ENCODE assay signal across 28 mouse cellular contexts in genomic region chrX:13618476-13618875, GRCm38 (mm10). TPM values are rescaled to one million over a fixed set of nuclear protein-coding genes. Genes with fewer than 3 reads are reported as not detected.
DNase-seq lines count a peak whose midpoint lies in the region; ATAC-seq and TF ChIP-seq lines count a peak whose summit lies in the region.
"Had no signal": no experiment of that assay in that cellular context is flagged by ENCODE, and none has a peak within 500 bp of the region (broad histone marks: within the 10 kb centered on the region; RNA-seq: fewer than 3 reads in every experiment).

No protein-coding gene starts in this region.

- H3K4me2 ChIP-seq in heart, embryonic 12.5 days, result no peak overlapping the region
- H3K4me2 ChIP-seq in lung, postnatal 0 days (replicated peaks; ENCODE audit: low read depth, low read length), result no peak overlapping the region
- H3K4me2 ChIP-seq: forebrain, embryonic 15.5 days; limb, embryonic 15.5 days; midbrain, embryonic 13.5 days; stomach, embryonic 15.5 days had no signal

- no peak for ATAC-seq in heart, embryonic 12.5 days (ENCODE audit: insufficient number of reproducible peaks, low FRiP score)
- ATAC-seq in lung, postnatal 0 days, result no peak
- peak; percentile 25 for ATAC-seq in activated CD4-positive, CD25-positive, alpha-beta regulatory T cell, adult 4 months
- ATAC-seq: forebrain, embryonic 15.5 days; hindbrain, embryonic 16.5 days; midbrain, embryonic 13.5 days had no signal

- WGBS in heart, embryonic 12.5 days, result 69% methylated on average over 4 of the region's 4 CpGs
- WGBS in lung, postnatal 0 days, result 45% methylated on average over 4 of the region's 4 CpGs
- 36% methylated on average over 4 of the region's 4 CpGs for WGBS in olfactory bulb, adult 2 months

- no peaks in the 10 kb centered on the region for H3K36me3 ChIP-seq in heart, embryonic 12.5 days
- no peaks in the 10 kb centered on the region for H3K36me3 ChIP-seq in lung, postnatal 0 days (ENCODE audit: insufficient read depth, low read length)
- H3K36me3 ChIP-seq: forebrain, embryonic 15.5 days; G1E; midbrain, embryonic 13.5 days; stomach, embryonic 15.5 days had no signal

- H3K9ac ChIP-seq in heart, embryonic 12.5 days, result no peak overlapping the region
- H3K9ac ChIP-seq in lung, postnatal 0 days (replicated peaks; ENCODE audit: low read depth), result no peak overlapping the region
- H3K9ac ChIP-seq: forebrain, embryonic 15.5 days; limb, embryonic 15.5 days; midbrain, embryonic 13.5 days; stomach, embryonic 15.5 days had no signal

- peak; percentile 41; the same call in 1 of the 2 replicates for TF ChIP-seq EP300 in lung, postnatal 0 days (IDR thresholded peaks at IDR 0.05)

- H3K27me3 ChIP-seq in heart, embryonic 12.5 days (replicated peaks), result no peaks in the 10 kb centered on the region
- H3K27me3 ChIP-seq in lung, postnatal 0 days (replicated peaks; ENCODE audit: insufficient read depth, low read length), result no peaks in the 10 kb centered on the region
- H3K27me3 ChIP-seq: forebrain, embryonic 15.5 days; limb, embryonic 15.5 days; midbrain, embryonic 13.5 days; stomach, embryonic 15.5 days had no signal

- no peaks in the 10 kb centered on the region for H3K9me3 ChIP-seq in heart, embryonic 12.5 days (replicated peaks)
- H3K9me3 ChIP-seq in lung, postnatal 0 days (ENCODE audit: low read length), result no peaks in the 10 kb centered on the region
- H3K9me3 ChIP-seq: forebrain, embryonic 15.5 days; G1E; limb, embryonic 15.5 days; midbrain, embryonic 13.5 days; stomach, embryonic 15.5 days had no signal

- no peak overlapping the region for H3K4me3 ChIP-seq in heart, embryonic 12.5 days
- H3K4me3 ChIP-seq in lung, postnatal 0 days (ENCODE audit: low read depth, low read length), result no peak overlapping the region
- H3K4me3 ChIP-seq in olfactory bulb, adult 2 months (ENCODE audit: insufficient read depth, low read depth, low read length), result no peak overlapping the region
- H3K4me3 ChIP-seq: erythroblast, embryonic 14.5 days; forebrain, embryonic 15.5 days; limb, embryonic 15.5 days; midbrain, embryonic 13.5 days; stomach, embryonic 15.5 days had no signal

- DNase-seq in heart, adult 8-10 months (ENCODE audit: low spot score), result peak; percentile 56
- DNase-seq in lung, postnatal 0 days (ENCODE audit: low spot score), result peak; percentile 24
- no peak for DNase-seq in lung, adult 18-20 months
- no peak for DNase-seq in testis, postnatal 10 days (ENCODE audit: low spot score)
- no peak for DNase-seq in right cerebral cortex, postnatal 25 days
- DNase-seq: adrenal gland, adult 2 months; cerebellum, adult 2 months; right cerebral cortex, adult 18-20 months; spleen, adult 18-20 months; thymus, postnatal 25 days had no signal

- TF ChIP-seq POLR2A in olfactory bulb, adult 2 months (IDR thresholded peaks at IDR 0.05; ENCODE audit: insufficient read depth, low read depth, low read length), result no peak

- H3K4me1 ChIP-seq in heart, embryonic 12.5 days (replicated peaks), result no peaks in the 10 kb centered on the region
- no peaks in the 10 kb centered on the region for H3K4me1 ChIP-seq in lung, postnatal 0 days (ENCODE audit: insufficient read depth, low read depth, low read length)
- no peaks in the 10 kb centered on the region for H3K4me1 ChIP-seq in olfactory bulb, adult 2 months (ENCODE audit: control insufficient read depth, insufficient read depth, low read length)
- H3K4me1 ChIP-seq: forebrain, embryonic 15.5 days; limb, embryonic 15.5 days; midbrain, embryonic 13.5 days; stomach, embryonic 15.5 days had no signal

- H3K27ac ChIP-seq in heart, embryonic 12.5 days (ENCODE audit: poor library complexity, severe bottlenecking), result no peak overlapping the region
- no peak overlapping the region for H3K27ac ChIP-seq in lung, postnatal 0 days (ENCODE audit: low read length)
- peak overlapping the region; percentile 33; the same call in 1 of the 2 replicates for H3K27ac ChIP-seq in olfactory bulb, adult 2 months (ENCODE audit: insufficient read depth, low read depth, low read length)
- H3K27ac ChIP-seq: forebrain, embryonic 15.5 days; limb, embryonic 15.5 days; midbrain, embryonic 13.5 days; stomach, embryonic 15.5 days had no signal

- no peak for TF ChIP-seq CTCF in lung, postnatal 0 days (IDR thresholded peaks at IDR 0.05)
- no peak for TF ChIP-seq CTCF in olfactory bulb, adult 2 months (IDR thresholded peaks at IDR 0.05; ENCODE audit: insufficient read depth, low read depth, low read length)

RNA-seq across cellular contexts. Expression of gene Gpr34, which starts 13.4 kb away (rescaled TPM):
- total RNA-seq in heart, adult 8-10 months (2022), result 1 to 10 TPM in 3 of 4 experiments, under 1 TPM in 1; 0.37 to 2.1 (median 1.7) TPM
- polyA plus RNA-seq in heart, embryonic 12.5 days (2016; fragmentation: Nextera tagmentation; extraction: Ambion mirVana), result 0.75 and 0.90 TPM in 2 replicates
- 4.3 and 4.4 TPM in 2 replicates for polyA plus RNA-seq in lung, postnatal 0 days (2015; fragmentation: Nextera tagmentation; extraction: Ambion mirVana)
- 10 to 100 TPM; 19.6 to 22.7 TPM for polyA plus RNA-seq in activated CD4-positive, CD25-positive, alpha-beta regulatory T cell, adult 4 months (2017; shearing (Covaris generic))
- polyA plus RNA-seq in olfactory bulb, adult 2 months (2012; ENCODE audit: insufficient read depth, insufficient read length, low replicate concordance, missing spikeins), result not detected in 2 replicates
- polyA plus RNA-seq: adrenal gland, adult 2 months; erythroblast, embryonic 14.5 days; G1E had no signal

RNA-seq across cellular contexts. Expression of gene Gpr82, which starts 42.7 kb away (rescaled TPM):
- total RNA-seq in heart, adult 8-10 months (2022), result not detected
- polyA plus RNA-seq in heart, embryonic 12.5 days (2016; fragmentation: Nextera tagmentation; extraction: Ambion mirVana), result 0.09 and 0.12 TPM in 2 replicates
- 0.07 and 0.32 TPM in 2 replicates for polyA plus RNA-seq in lung, postnatal 0 days (2015; fragmentation: Nextera tagmentation; extraction: Ambion mirVana)
- under 1 TPM in 1 of 2 experiments, not detected in 1; 0.53 TPM for polyA plus RNA-seq in activated CD4-positive, CD25-positive, alpha-beta regulatory T cell, adult 4 months (2017; shearing (Covaris generic))
- polyA plus RNA-seq in olfactory bulb, adult 2 months (2012; ENCODE audit: insufficient read depth, insufficient read length, low replicate concordance, missing spikeins), result not detected in 2 replicates
- total RNA-seq: adrenal gland, adult 2 months; common myeloid progenitor, adult 5-6 weeks; gastrocnemius, adult 18-20 months; heart, adult 18-20 months; heart, postnatal 25 days; layer of hippocampus, postnatal 14 days; left cerebral cortex, postnatal 25 days; megakaryocyte progenitor cell, adult 5-6 weeks had no signal
- polyA plus RNA-seq: adrenal gland, adult 2 months; C2C12; cerebellum, adult 2 months; erythroblast, embryonic 14.5 days; G1E had no signal

Comparison
In these comparisons a context has a peak if more than half of its experiments do, and no peak if none do; other contexts are left out.
1. DNase-seq: peak in heart, adult 8-10 months (single experiment) and lung, postnatal 0 days (single experiment); none in lung, adult 18-20 months (0 of 2), testis, postnatal 10 days (single experiment) and right cerebral cortex, postnatal 25 days (single experiment).